Mouse (Mus musculus) cortical plate, adult 2 months (tissue): ENCODE data around the gene Sez6.

ENCODE experiments used
- CTCF ChIP-seq: fragments of 200-500 bp; IDR thresholded peaks from 2 replicates; pipeline ENCODE4 v1.5.1; 2011; ENCODE audit warnings: mild to moderate bottlenecking, control low read depth, low read length; ENCODE audit not compliant: insufficient read depth; ENCODE audit errors: extremely low read depth
- POLR2A ChIP-seq: fragments of 200-500 bp; IDR thresholded peaks from 2 replicates; pipeline ENCODE4 v1.6.1; 2011; ENCODE audit warnings: mild to moderate bottlenecking, low read length, control low read depth; ENCODE audit not compliant: insufficient read depth; ENCODE audit errors: extremely low read depth

DNA sequence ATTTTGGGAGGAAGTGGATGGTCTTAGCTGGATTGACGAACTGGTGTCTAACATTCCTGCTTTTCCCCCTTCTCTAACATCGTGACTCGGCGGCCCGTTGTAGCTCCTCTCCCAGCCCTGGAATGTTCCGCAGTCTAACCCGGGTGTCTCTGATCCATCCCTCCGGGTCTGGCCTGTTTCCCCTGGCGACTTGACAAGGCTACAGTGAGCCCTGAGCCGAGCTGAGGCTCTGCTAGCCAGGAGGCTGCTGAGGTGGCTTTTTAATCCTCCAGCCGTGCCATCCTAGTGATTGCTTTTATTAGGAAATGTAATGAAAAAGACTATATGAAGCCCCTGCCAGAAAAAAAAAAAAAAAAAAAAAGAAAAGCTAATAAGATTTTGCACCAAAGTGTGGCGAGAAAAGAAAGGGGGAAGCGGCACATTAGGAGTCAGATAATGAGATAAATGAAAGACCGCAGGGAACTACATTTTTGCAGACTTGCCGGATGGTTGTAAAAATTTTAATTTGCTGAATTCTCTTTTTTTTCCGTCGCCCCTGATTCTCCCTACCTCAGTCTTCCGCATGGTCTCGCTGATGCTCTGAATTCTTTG lies 24.4 kb upstream of the Sez6 start:
- TF ChIP-seq POLR2A (no peak), CTCF (no peak)
